10 mouse cellular contexts compared by ENCODE assay signal in the genomic region with DNA sequence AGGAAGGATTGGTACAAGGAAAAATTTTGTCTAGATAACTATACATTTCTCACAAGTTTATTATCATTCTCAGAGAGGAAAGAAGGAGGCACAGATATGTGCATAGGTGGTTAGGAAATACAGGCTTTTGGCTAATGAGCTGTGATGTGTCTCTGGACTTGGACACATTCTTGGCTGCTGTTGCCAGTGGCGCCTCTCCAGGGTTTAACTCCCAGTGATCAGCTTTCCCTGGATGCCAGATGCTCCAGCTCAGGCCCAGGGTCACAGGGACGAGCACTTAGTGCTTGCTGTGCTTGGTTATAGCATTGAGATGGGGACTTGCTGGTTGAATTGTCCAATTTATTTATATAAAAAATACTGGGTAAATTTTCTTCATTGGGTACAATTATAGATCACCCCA.
DNase-seq lines count a peak whose midpoint lies in the region; ATAC-seq lines count a peak whose summit lies in the region.
"Had no signal": no experiment of that assay in that cellular context is flagged by ENCODE, and none has a peak within 500 bp of the region (broad histone marks: within the 10 kb centered on the region; RNA-seq: fewer than 3 reads in every experiment).

No protein-coding gene starts in this region.

- no peak overlapping the region for H3K4me2 ChIP-seq in heart, embryonic 16.5 days (ENCODE audit: low read depth, low read length)

- no peak overlapping the region for H3K27ac ChIP-seq in heart, embryonic 16.5 days (ENCODE audit: low read length)

- H3K4me1 ChIP-seq in heart, embryonic 16.5 days (ENCODE audit: control insufficient read depth, insufficient read depth, low read length): peaks cover 5% of the 10 kb centered on the region

- no peak overlapping the region for H3K4me3 ChIP-seq in heart, embryonic 16.5 days (ENCODE audit: low read length)

- H3K9ac ChIP-seq in heart, embryonic 16.5 days (ENCODE audit: low read length): no peak overlapping the region

- H3K9me3 ChIP-seq in heart, embryonic 16.5 days (replicated peaks; ENCODE audit: control insufficient read depth, low read length): 0 out of 2 replicates have a peak, but pooled peaks cover 7% of the 10 kb centered on the region

- peak; percentile 65 for DNase-seq in kidney, postnatal 10 days
- DNase-seq in kidney, adult 9 months: no peak
- peak; percentile 46 to 52 for DNase-seq in adrenal gland, postnatal 36 days
- peak; percentile 69 to 89 for DNase-seq in lung, postnatal 4 days
- no peak for DNase-seq in T-cell, adult 2 months (ENCODE audit: low spot score)
- DNase-seq in right cerebral cortex, postnatal 4 days: no peak
- DNase-seq: kidney, adult 11 months; thymus, postnatal 14 days had no signal

- no peaks in the 10 kb centered on the region for H3K27me3 ChIP-seq in heart, embryonic 16.5 days (ENCODE audit: control insufficient read depth, insufficient read depth, low read length)

- H3K36me3 ChIP-seq in heart, embryonic 16.5 days (ENCODE audit: control insufficient read depth, insufficient read depth): no peaks in the 10 kb centered on the region

- peak; percentile 52; the same call in 1 of the 2 replicates for ATAC-seq in heart, embryonic 16.5 days (replicated peaks; ENCODE audit: extremely low read depth, insufficient read depth, low FRiP score)
- ATAC-seq in inflammation-experienced regulatory T-cells, adult 6 months: no peak

- 32% methylated on average over 2 of the region's 2 CpGs for WGBS in heart, embryonic 16.5 days

Comparison
In these comparisons a context has a peak if more than half of its experiments do, and no peak if none do; other contexts are left out.
1. DNase-seq: peak in kidney, postnatal 10 days (single experiment), adrenal gland, postnatal 36 days (2 of 2) and lung, postnatal 4 days (2 of 2); none in kidney, adult 9 months (single experiment), T-cell, adult 2 months (single experiment) and right cerebral cortex, postnatal 4 days (single experiment).